In the genomic region with DNA sequence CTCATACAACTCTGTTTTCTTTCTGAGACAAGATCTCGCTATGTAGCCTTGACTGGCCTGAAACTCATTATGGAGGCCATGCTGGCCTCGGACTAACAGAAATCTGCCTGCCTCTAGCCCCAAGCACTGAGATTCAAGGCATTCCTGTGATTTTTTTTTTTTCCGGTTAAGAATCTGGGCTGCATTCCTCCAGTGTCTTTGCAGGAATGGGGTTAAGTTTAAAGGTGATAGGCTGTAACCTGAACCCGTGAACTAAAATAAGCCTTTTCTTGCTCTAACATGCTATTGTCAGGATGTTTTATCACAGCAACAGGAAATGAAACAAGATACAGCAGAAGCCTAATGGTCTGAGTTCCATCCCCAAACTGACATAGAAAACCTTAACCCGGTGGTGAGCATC, we compare ENCODE assay signal across 22 mouse cellular contexts. TPM values are rescaled to one million over a fixed set of nuclear protein-coding genes. Genes with fewer than 3 reads are reported as not detected.
DNase-seq lines count a peak whose midpoint lies in the region; TF ChIP-seq lines count a peak whose summit lies in the region.
"Had no signal": no experiment of that assay in that cellular context is flagged by ENCODE, and none has a peak within 500 bp of the region (broad histone marks: within the 10 kb centered on the region; RNA-seq: fewer than 3 reads in every experiment).

No protein-coding gene starts in this region.

- H3K9ac ChIP-seq in ES-E14 (ENCODE audit: insufficient read depth, low read depth, low read length, poor library complexity, severe bottlenecking), result no peak overlapping the region
- H3K9ac ChIP-seq: hindbrain, embryonic 13.5 days; intestine, embryonic 15.5 days had no signal

- 86% methylated on average over 5 of the region's 5 CpGs for WGBS in cerebellum, adult 2 months

- in situ Hi-C loops in ES-E14 (cut with MboI; ENCODE audit: low sequenced_read_pairs in 2 of 2, unreplicated experiment in 2 of 2), result no loop called here

- peak; percentile 3 for DNase-seq in heart, adult 11 months
- DNase-seq in heart, postnatal 36 days, result no peak
- no peak for DNase-seq in ES-E14 (ENCODE audit: low read depth, low spot score)
- peak; percentile 10 for DNase-seq in embryo, embryonic 9.5 days (ENCODE audit: extremely low spot score)
- DNase-seq in gastrocnemius, adult 2 months, result no peak
- no peak for DNase-seq in cerebellum, adult 2 months
- no peak for DNase-seq in kidney, postnatal 36 days
- DNase-seq: adrenal gland, adult 8-10 months; adrenal gland, postnatal 36 days; cerebellum, adult 11 months; cerebellum, adult 9-10 months; cerebellum, postnatal 25 days; gastrocnemius, postnatal 36 days; heart, adult 18-20 months; heart, postnatal 10 days had no signal

- intact Hi-C loops in heart, postnatal 36 days (cut with DNase I), result no loop called here
- intact Hi-C loops in gastrocnemius, adult 2 months (cut with DNase I), result no loop called here

- H3K4me1 ChIP-seq in ES-E14 (ENCODE audit: control insufficient read depth in 2 of 2, insufficient read depth in 2 of 2, low read length in 2 of 2, poor library complexity in 1 of 2), result no peaks in the 10 kb centered on the region
- no peaks in the 10 kb centered on the region for H3K4me1 ChIP-seq in cerebellum, adult 2 months (ENCODE audit: control insufficient read depth, insufficient read depth, low read length)
- H3K4me1 ChIP-seq: forebrain, embryonic 10.5 days; heart, embryonic 10.5 days; hindbrain, embryonic 13.5 days; intestine, embryonic 15.5 days had no signal

- no peak for TF ChIP-seq POLR2A in cerebellum, adult 2 months (IDR thresholded peaks at IDR 0.05; ENCODE audit: borderline replicate concordance, insufficient read depth, low read length)

- H3K9me3 ChIP-seq in ES-E14 (ENCODE audit: control insufficient read depth, insufficient read depth, low read depth, low read length), result no peaks in the 10 kb centered on the region
- H3K9me3 ChIP-seq: forebrain, embryonic 10.5 days; G1E; heart, embryonic 10.5 days; hindbrain, embryonic 13.5 days; intestine, embryonic 15.5 days had no signal

- H3K27me3 ChIP-seq in cerebellum, adult 2 months (ENCODE audit: control insufficient read depth, insufficient read depth, low read length), result no peaks in the 10 kb centered on the region
- H3K27me3 ChIP-seq: hindbrain, embryonic 13.5 days; intestine, embryonic 15.5 days had no signal

- no peak for TF ChIP-seq CTCF in gastrocnemius, adult 2 months (IDR thresholded peaks at IDR 0.05)
- no peak for TF ChIP-seq CTCF in cerebellum, adult 2 months (IDR thresholded peaks at IDR 0.05; ENCODE audit: borderline replicate concordance, insufficient read depth, low read depth, low read length)

- no peak overlapping the region for H3K27ac ChIP-seq in ES-E14 (ENCODE audit: insufficient read depth, low read depth, low read length, poor library complexity, severe bottlenecking)
- H3K27ac ChIP-seq in gastrocnemius, adult 2 months, result no peak overlapping the region
- H3K27ac ChIP-seq in cerebellum, adult 2 months (ENCODE audit: insufficient read depth, low read length), result no peak overlapping the region
- H3K27ac ChIP-seq: forebrain, embryonic 10.5 days; heart, embryonic 10.5 days; hindbrain, embryonic 13.5 days; hindbrain, postnatal 0 days; intestine, embryonic 15.5 days had no signal

- H3K36me3 ChIP-seq in ES-E14 (ENCODE audit: control insufficient read depth, insufficient read depth, low read length, poor library complexity, severe bottlenecking), result no peaks in the 10 kb centered on the region
- H3K36me3 ChIP-seq: forebrain, embryonic 10.5 days; G1E; heart, embryonic 10.5 days; hindbrain, embryonic 13.5 days; intestine, embryonic 15.5 days had no signal

- H3K4me3 ChIP-seq in ES-E14 (ENCODE audit: insufficient read depth in 1 of 2, low read depth in 1 of 2, low read length in 2 of 2, poor library complexity in 1 of 2, severe bottlenecking in 1 of 2), result no peak overlapping the region
- H3K4me3 ChIP-seq in gastrocnemius, adult 2 months, result no peak overlapping the region
- no peak overlapping the region for H3K4me3 ChIP-seq in cerebellum, adult 2 months (replicated peaks; ENCODE audit: insufficient read depth, low read depth, low read length)
- H3K4me3 ChIP-seq: erythroblast, embryonic 14.5 days; forebrain, embryonic 10.5 days; heart, embryonic 10.5 days; hindbrain, embryonic 13.5 days; intestine, embryonic 15.5 days had no signal

TF ChIP-seq in ES-E14, 5 proteins besides CTCF, POLR2A, EP300 and RAD21:
- TF ChIP-seq MAFK (IDR thresholded peaks at IDR 0.05; ENCODE audit: insufficient read depth, low read depth, low read length), result no peak
- peak; percentile 60; the same call in 1 of the 2 replicates for TF ChIP-seq ZNF384 (IDR thresholded peaks at IDR 0.05; ENCODE audit: low read depth, low read length)

RNA-seq across cellular contexts. Expression of a gene that starts 11.6 kb away (rescaled TPM):
- total RNA-seq in heart, postnatal 36 days (2021), result 10 to 100 TPM; 33.9 to 34.8 TPM
- 51.8 and 53.6 TPM in 2 replicates for total RNA-seq in ES-E14 (2012; rRNA removed)
- total RNA-seq in gastrocnemius, adult 2 months (2021), result 10 to 100 TPM; 42.3 to 43.0 TPM
- polyA plus RNA-seq in cerebellum, adult 2 months (2012; rRNA removed), result 21.4 and 23.6 TPM in 2 replicates

Comparison
In these comparisons a context has a peak if more than half of its experiments do, and no peak if none do; other contexts are left out.
1. DNase-seq: peak in heart, adult 11 months (single experiment) and embryo, embryonic 9.5 days (single experiment); none in heart, postnatal 36 days (0 of 2), ES-E14 (single experiment), gastrocnemius, adult 2 months (single experiment), cerebellum, adult 2 months (0 of 2) and kidney, postnatal 36 days (0 of 2).